Mouse (Mus musculus) CH12.LX (cell line): ENCODE results near the gene Foxo1. TPM values are rescaled to one million over a fixed set of nuclear protein-coding genes. Genes with fewer than 3 reads are reported as not detected.

Source experiments
- DNase-seq: peaks from one replicate; pipeline ENCODE4 v3.0.0-alpha.2; 2013; ENCODE audit errors: extremely low read depth
- H3K27ac ChIP-seq: 2 replicates; pipeline ENCODE4 v1.5.1; 2012; ENCODE audit warnings: low read depth, mild to moderate bottlenecking, control low read depth, moderate library complexity; ENCODE audit not compliant: insufficient read depth
- H3K27me3 ChIP-seq: replicated peaks from 2 replicates; pipeline ENCODE3; 2012; ENCODE audit warnings: inconsistent platforms
- H3K36me3 ChIP-seq, 2 experiments: replicated peaks in 1 of 2; 2 replicates each; pipeline versions ENCODE3 to v1.6.1; 2012; ENCODE audit warnings: inconsistent platforms in 1 of 2, low read length in 1 of 2, mild to moderate bottlenecking in 1 of 2, mixed read lengths in 1 of 2, moderate library complexity in 1 of 2; ENCODE audit not compliant: control insufficient read depth in 1 of 2, insufficient read depth in 1 of 2
- H3K4me1 ChIP-seq, 2 experiments: 2 replicates each; pipeline ENCODE4 v1.6.1; 2012; ENCODE audit warnings: inconsistent platforms in 1 of 2, moderate library complexity in 1 of 2; ENCODE audit not compliant: insufficient read depth in 2 of 2, control insufficient read depth in 1 of 2
- H3K4me2 ChIP-seq: 2 replicates; pipeline ENCODE4 v1.6.1; 2012; ENCODE audit warnings: low read depth, mild to moderate bottlenecking, control low read depth; ENCODE audit not compliant: poor library complexity, insufficient read depth, severe bottlenecking
- H3K4me3 ChIP-seq, 3 experiments: fragments of 150-350 bp in 1 of 3; sonication (generic) in 1 of 3; replicated peaks in 1 of 3; 2 replicates each; pipeline versions ENCODE3 to v1.5.1; 2011 to 2012; ENCODE audit warnings: low read depth in 2 of 3, low read length in 2 of 3, mild to moderate bottlenecking in 2 of 3, moderate library complexity in 2 of 3, control low read depth in 1 of 3, improper control_type of control experiment in 1 of 3, inconsistent platforms in 1 of 3, mixed read lengths in 1 of 3; ENCODE audit not compliant: poor library complexity in 1 of 3
- H3K79me2 ChIP-seq: replicated peaks from 2 replicates; pipeline ENCODE4 v1.6.1; 2012; ENCODE audit warnings: mild to moderate bottlenecking, moderate library complexity; ENCODE audit not compliant: control insufficient read depth, poor library complexity, insufficient read depth, severe bottlenecking; ENCODE audit errors: extremely low read depth
- H3K9ac ChIP-seq: 2 replicates; pipeline ENCODE4 v1.6.1; 2012; ENCODE audit warnings: low read depth, mild to moderate bottlenecking, control low read depth, moderate library complexity; ENCODE audit not compliant: insufficient read depth
- H3K9me3 ChIP-seq: replicated peaks from 2 replicates; pipeline ENCODE3; 2012; ENCODE audit warnings: low read length, inconsistent platforms, mixed read lengths
- E2F4 ChIP-seq: IDR thresholded peaks from 2 replicates; pipeline ENCODE4 v1.6.1; 2011; ENCODE audit warnings: low read depth, low read length, improper control_type of control experiment; ENCODE audit not compliant: insufficient replicate concordance
- ETS1 ChIP-seq: conservative IDR thresholded peaks from 2 replicates; pipeline ENCODE4 v1.6.1; 2012; ENCODE audit warnings: low read depth, mild to moderate bottlenecking, inconsistent platforms, low read length, improper control_type of control experiment, moderate library complexity
- HCFC1 ChIP-seq: IDR thresholded peaks from 2 replicates; pipeline ENCODE4 v1.6.1; 2012; ENCODE audit warnings: low read depth, mild to moderate bottlenecking, inconsistent platforms, low read length, improper control_type of control experiment
- JUN ChIP-seq: IDR thresholded peaks from 2 replicates; pipeline ENCODE4 v1.6.1; 2011; ENCODE audit warnings: low read depth, mild to moderate bottlenecking, low read length, improper control_type of control experiment, moderate library complexity; ENCODE audit not compliant: insufficient read depth
- KAT2A ChIP-seq: IDR thresholded peaks from 2 replicates; pipeline ENCODE4 v1.6.1; 2012; ENCODE audit warnings: low read length, improper control_type of control experiment, inconsistent platforms; ENCODE audit not compliant: insufficient replicate concordance
- MAFK ChIP-seq: IDR thresholded peaks from 2 replicates; pipeline ENCODE4 v1.6.1; 2011; ENCODE audit warnings: low read length, improper control_type of control experiment; ENCODE audit not compliant: insufficient replicate concordance
- MAX ChIP-seq: IDR thresholded peaks from 2 replicates; pipeline ENCODE4 v1.6.1; 2011; ENCODE audit warnings: low read length, improper control_type of control experiment
- MYC ChIP-seq: IDR thresholded peaks from 2 replicates; pipeline ENCODE4 v1.6.1; 2011; ENCODE audit warnings: low read depth, mild to moderate bottlenecking, improper control_type of control experiment, low read length
- NRF1 ChIP-seq: IDR thresholded peaks from 2 replicates; pipeline ENCODE4 v1.6.1; 2014; ENCODE audit warnings: low read depth, mild to moderate bottlenecking, inconsistent platforms, low read length, improper control_type of control experiment, moderate library complexity
- PAX5 ChIP-seq: IDR thresholded peaks from 2 replicates; pipeline ENCODE4 v1.6.1; 2012; ENCODE audit warnings: low read length, inconsistent platforms, mixed read lengths
- RAD21 ChIP-seq: IDR thresholded peaks from 2 replicates; pipeline ENCODE4 v1.6.1; 2011; ENCODE audit warnings: low read depth, mild to moderate bottlenecking, low read length, improper control_type of control experiment, moderate library complexity
- SIN3A ChIP-seq: IDR thresholded peaks from 2 replicates; pipeline ENCODE4 v1.6.1; 2012; ENCODE audit warnings: low read length, improper control_type of control experiment, inconsistent platforms
- SMC3 ChIP-seq: IDR thresholded peaks from 2 replicates; pipeline ENCODE4 v1.6.1; 2011; ENCODE audit warnings: low read depth, low read length, improper control_type of control experiment
- TBP ChIP-seq: conservative IDR thresholded peaks from 2 replicates; pipeline ENCODE4 v1.6.1; 2011; ENCODE audit warnings: low read depth, low read length, improper control_type of control experiment
- TCF12 ChIP-seq: IDR thresholded peaks from 2 replicates; pipeline ENCODE4 v1.6.1; 2014; ENCODE audit warnings: low read depth, mild to moderate bottlenecking, inconsistent platforms, low read length, improper control_type of control experiment
- ZC3H11A ChIP-seq: IDR thresholded peaks from 2 replicates; pipeline ENCODE4 v1.6.1; 2012; ENCODE audit warnings: low read depth, mild to moderate bottlenecking, inconsistent platforms, low read length, improper control_type of control experiment
- dilution Hi-C: fragments of 300-500 bp; cut with MboI; formaldehyde crosslinking; loops from 2 replicates; pipeline ENCODE4 v1.14.3; 2020; ENCODE audit warnings: low sequenced_read_pairs; ENCODE audit not compliant: extremely low pct_unique_long_range_greater_than_20kb, extremely low pct_ligation_motif_present
- in situ Hi-C: fragments of 300-500 bp; cut with MboI; formaldehyde crosslinking; loops from 3 replicates; pipeline ENCODE4 v1.14.3; 2019; ENCODE audit warnings: low sequenced_read_pairs, low pct_ligation_motif_present, low pct_unique_long_range_greater_than_20kb, mixed read lengths
- polyA plus RNA-seq: library from polyadenylated mRNA; unstranded; fragments of >175 nt; gene quantifications from 2 replicates; pipeline ENCODE4 v1.2.1, GENCODE M21; 2012; ENCODE audit warnings: low read depth; ENCODE audit not compliant: insufficient read length
- total RNA-seq, 2 experiments: library from RNA; depleted of rRNA; stranded (reverse); fragments of 300-350 nt in 1 of 2; fragments of >200 nt in 1 of 2; gene quantifications; 2 replicates each; pipeline ENCODE4 v1.2.3; 2012 to 2014

Gene Foxo1
- total and polyA plus RNA-seq, 3 experiments, result 0.79 to 6.9 (median 1.2) TPM

- Histone ChIP-seq H3K4me1 (peaks cover 0 to 45% of the 10 kb centered on the region in 2 experiments; a peak in 3 of 4 replicates), H3K27ac (no peak overlapping the region), H3K36me3 (no peaks in the 10 kb centered on the region), H3K4me2 (no peak overlapping the region), H3K4me3 (no peak overlapping the region), H3K27me3 (no peaks in the 10 kb centered on the region), H3K9ac (no peak overlapping the region), H3K9me3 (peaks cover 4% of the 10 kb centered on the region), H3K79me2 (no peaks in the 10 kb centered on the region)
- no peak for DNase-seq
- dilution Hi-C loops, result no loop called here
- no peak for TF ChIP-seq NRF1
- TF ChIP-seq ETS1, result no peak
- TF ChIP-seq KAT2A, result no peak
- TF ChIP-seq TCF12, result no peak
- in situ Hi-C loops, result no loop called here
These were observed 122.2 kb downstream of the Foxo1 start for GRCm38 (mm10) chr3:52390321-52390720.

GRCm38 (mm10) chr3:52390766-52391665, 122.9 kb downstream of the Foxo1 start:
- Histone ChIP-seq H3K4me2 (no peak overlapping the region), H3K9me3 (peaks cover 4% of the 10 kb centered on the region), H3K9ac (no peak overlapping the region), H3K36me3 (no peaks in the 10 kb centered on the region), H3K27me3 (no peaks in the 10 kb centered on the region), H3K27ac (no peak overlapping the region), H3K4me3 (no peak overlapping the region), H3K79me2 (no peaks in the 10 kb centered on the region), H3K4me1 (peaks cover 5 to 52% of the 10 kb centered on the region in 2 experiments)
- in situ Hi-C loops, result no loop called here
- no peak for DNase-seq
- dilution Hi-C loops, result no loop called here
- TF ChIP-seq ZC3H11A (no peak), RAD21 (no peak), MAX (no peak), TBP (no peak), MAFK (no peak), PAX5 (no peak), SIN3A (no peak), SMC3 (no peak), JUN (no peak), MYC (no peak), HCFC1 (no peak), ETS1 (no peak), E2F4 (no peak)
